Comparison of ENCODE assay signal across 28 mouse cellular contexts in genomic region chr6:124418686-124419085, GRCm38 (mm10). TPM values are rescaled to one million over a fixed set of nuclear protein-coding genes. Genes with fewer than 3 reads are reported as not detected.
DNase-seq lines count a peak whose midpoint lies in the region; ATAC-seq and TF ChIP-seq lines count a peak whose summit lies in the region.
"Had no signal": no experiment of that assay in that cellular context is flagged by ENCODE, and none has a peak within 500 bp of the region (broad histone marks: within the 10 kb centered on the region; RNA-seq: fewer than 3 reads in every experiment).

No protein-coding gene starts in this region.

- H3K9me3 ChIP-seq in kidney, embryonic 14.5 days (ENCODE audit: control insufficient read depth, low read length), result no peaks in the 10 kb centered on the region; the same call in 1 of the 2 replicates
- H3K9me3 ChIP-seq: embryonic facial prominence, embryonic 13.5 days; embryonic facial prominence, embryonic 15.5 days; forebrain, embryonic 10.5 days; forebrain, embryonic 12.5 days; G1E had no signal

- 69% methylated on average over 3 of the region's 3 CpGs for WGBS in kidney, adult 2 months
- WGBS in kidney, embryonic 14.5 days, result 84% methylated on average over 3 of the region's 3 CpGs

- peaks cover 4% of the 10 kb centered on the region; the same call in 1 of the 2 replicates for H3K4me1 ChIP-seq in kidney, adult 2 months (ENCODE audit: control insufficient read depth, insufficient read depth, low read length)
- H3K4me1 ChIP-seq in kidney, embryonic 14.5 days (ENCODE audit: control insufficient read depth, insufficient read depth, low read length), result peaks cover 7% of the 10 kb centered on the region; the same call in 1 of the 2 replicates
- peaks cover 5% of the 10 kb centered on the region for H3K4me1 ChIP-seq in brown adipose tissue, adult 24 weeks (ENCODE audit: control insufficient read depth, insufficient read depth, insufficient read length, low read length)

- no peak for TF ChIP-seq POLR2A in kidney, adult 2 months (IDR thresholded peaks at IDR 0.05; ENCODE audit: low read depth, low read length)

- H3K4me3 ChIP-seq in kidney, adult 2 months (ENCODE audit: insufficient read depth, low read depth, low read length), result no peak overlapping the region
- H3K4me3 ChIP-seq in kidney, embryonic 14.5 days (ENCODE audit: low read length), result no peak overlapping the region
- no peak overlapping the region for H3K4me3 ChIP-seq in brown adipose tissue, adult 24 weeks (ENCODE audit: insufficient read depth, low read depth, low read length)
- H3K4me3 ChIP-seq: embryonic facial prominence, embryonic 13.5 days; embryonic facial prominence, embryonic 15.5 days; erythroblast, embryonic 14.5 days; forebrain, embryonic 10.5 days; forebrain, embryonic 12.5 days had no signal

- no peak overlapping the region for H3K27ac ChIP-seq in kidney, adult 2 months (ENCODE audit: insufficient read depth, low read depth, low read length)
- no peak overlapping the region for H3K27ac ChIP-seq in kidney, embryonic 14.5 days (ENCODE audit: low read depth, low read length)
- H3K27ac ChIP-seq in brown adipose tissue, adult 24 weeks (replicated peaks; ENCODE audit: low read depth, low read length), result 0 out of 2 replicates have a peak overlapping the region, but pooled peaks have one; percentile 4
- H3K27ac ChIP-seq: embryonic facial prominence, embryonic 13.5 days; embryonic facial prominence, embryonic 15.5 days; forebrain, embryonic 10.5 days; forebrain, embryonic 12.5 days had no signal

- no peak overlapping the region for H3K4me2 ChIP-seq in kidney, embryonic 14.5 days (replicated peaks; ENCODE audit: low read depth, low read length)
- H3K4me2 ChIP-seq: embryonic facial prominence, embryonic 13.5 days; embryonic facial prominence, embryonic 15.5 days; forebrain, embryonic 12.5 days had no signal

- no peak for TF ChIP-seq CTCF in kidney, adult 2 months (conservative IDR thresholded peaks at IDR 0.05; ENCODE audit: insufficient read depth, insufficient read length, low read depth, low read length)

- ATAC-seq in kidney, embryonic 14.5 days (ENCODE audit: low FRiP score, low TSS enrichment), result no peak
- ATAC-seq: activated CD4-positive, CD25-positive, alpha-beta regulatory T cell, adult 4 months; CD4-positive, CD25-positive, alpha-beta regulatory T cell, adult 4 months; forebrain, embryonic 14.5 days; forebrain, embryonic 16.5 days; Patski had no signal

- no peaks in the 10 kb centered on the region for H3K36me3 ChIP-seq in kidney, adult 2 months (ENCODE audit: control insufficient read depth, insufficient read depth, low read length)
- H3K36me3 ChIP-seq in kidney, embryonic 14.5 days (ENCODE audit: control insufficient read depth, insufficient read depth, low read length), result no peaks in the 10 kb centered on the region
- H3K36me3 ChIP-seq: embryonic facial prominence, embryonic 13.5 days; embryonic facial prominence, embryonic 15.5 days; forebrain, embryonic 10.5 days; forebrain, embryonic 12.5 days; G1E had no signal

- no peak overlapping the region for H3K9ac ChIP-seq in kidney, embryonic 14.5 days (ENCODE audit: low read depth, low read length)
- H3K9ac ChIP-seq: embryonic facial prominence, embryonic 13.5 days; embryonic facial prominence, embryonic 15.5 days; forebrain, embryonic 12.5 days had no signal

- H3K27me3 ChIP-seq in kidney, adult 2 months (replicated peaks; ENCODE audit: control insufficient read depth, insufficient read depth, low read length), result no peaks in the 10 kb centered on the region
- no peaks in the 10 kb centered on the region for H3K27me3 ChIP-seq in kidney, embryonic 14.5 days (ENCODE audit: control insufficient read depth, insufficient read depth, low read length)
- H3K27me3 ChIP-seq: CH12.LX; embryonic facial prominence, embryonic 13.5 days; embryonic facial prominence, embryonic 15.5 days; forebrain, embryonic 12.5 days; Patski had no signal

- peak; percentile 72 for DNase-seq in kidney, adult 2 months
- no peak for DNase-seq in kidney, adult 18-20 months
- peak; percentile 14 to 21 for DNase-seq in kidney, postnatal 36 days
- DNase-seq: adrenal gland, adult 8-10 months; adrenal gland, postnatal 14 days; adrenal gland, postnatal 36 days; B cell, adult 2 months; cerebellum, adult 11 months; cerebellum, adult 18-20 months; cerebellum, adult 8-10 months; cerebellum, adult 9-11 months; cerebellum, postnatal 14 days; cerebellum, postnatal 36 days; embryo, embryonic 11 days had no signal

RNA-seq across cellular contexts. Expression of gene Pex5, which starts 3.8 kb away (rescaled TPM):
- polyA plus RNA-seq in kidney, adult 2 months (2012; rRNA removed), result 62.0 and 62.8 TPM in 2 replicates
- polyA plus RNA-seq in kidney, embryonic 14.5 days (2014; fragmentation: Nextera tagmentation; extraction: Ambion mirVana), result 26.8 and 35.3 TPM in 2 replicates
- 52.7 and 53.9 TPM in 2 replicates for polyA plus RNA-seq in brown adipose tissue, adult 24 weeks (2012; ENCODE audit: insufficient read depth, insufficient read length, missing spikeins)

RNA-seq across cellular contexts. Expression of gene Clstn3, which starts 45.9 kb away (rescaled TPM):
- 12.6 and 15.5 TPM in 2 replicates for polyA plus RNA-seq in kidney, adult 2 months (2012; rRNA removed)
- 2.8 TPM in 2 replicates for polyA plus RNA-seq in kidney, embryonic 14.5 days (2014; fragmentation: Nextera tagmentation; extraction: Ambion mirVana)
- polyA plus RNA-seq in brown adipose tissue, adult 24 weeks (2012; ENCODE audit: insufficient read depth, insufficient read length, missing spikeins), result 269 and 304 TPM in 2 replicates
- polyA plus RNA-seq: activated CD4-positive, CD25-positive, alpha-beta regulatory T cell, adult 4 months had no signal

Comparison
In these comparisons a context has a peak if more than half of its experiments do, and no peak if none do; other contexts are left out.
1. RNA of gene Clstn3, which starts 45.9 kb away (polyA plus RNA-seq): 269 to 304 TPM in brown adipose tissue, adult 24 weeks; 12.6 to 15.5 TPM in kidney, adult 2 months and 2.8 TPM in kidney, embryonic 14.5 days; every median in the first group is over 10 times any median in the second.